Mouse (Mus musculus) E14TG2a.4 (cell line): ENCODE results near the gene Osbpl3.

Experiments used
- CTCF ChIP-seq: conservative IDR thresholded peaks from 2 replicates; pipeline ENCODE4 v1.5.1; 2014; ENCODE audit warnings: low read length
- POU5F1 ChIP-seq: IDR thresholded peaks from 2 replicates; pipeline ENCODE4 v1.6.1; 2014; ENCODE audit warnings: low read length, borderline replicate concordance

- TF ChIP-seq CTCF (no peak), POU5F1 (no peak)
These were observed 19.3 kb downstream of the Osbpl3 start for GRCm38 (mm10) chr6:50436661-50437060.
